Mouse (Mus musculus) limb, embryonic 14.5 days (tissue): ENCODE results near the gene Gm10337. TPM values are rescaled to one million over a fixed set of nuclear protein-coding genes. Genes with fewer than 3 reads are reported as not detected.

Source experiments
- ATAC-seq: fragments of 200-750 bp; cut with Nextera tagmentation; 2 replicates; pipeline ENCODE4 v1.8.0; 2017; ENCODE audit warnings: low read depth, moderate number of reproducible peaks, moderate TSS enrichment; ENCODE audit not compliant: low FRiP score
- DNase-seq: peaks from one replicate; pipeline ENCODE4 v3.0.0-alpha.2; 2015; ENCODE audit warnings: low spot score
- H3K27ac ChIP-seq: fragments of 300-500 bp; sonication (generic); replicated peaks from 2 replicates; pipeline ENCODE4 v1.5.1; 2014; ENCODE audit warnings: low read depth, mild to moderate bottlenecking, low read length, moderate library complexity, mixed read lengths
- H3K27me3 ChIP-seq: fragments of 300-500 bp; sonication (generic); 2 replicates; pipeline ENCODE4 v1.6.1; 2014; ENCODE audit warnings: low read length, mixed read lengths; ENCODE audit not compliant: control insufficient read depth, insufficient read depth
- H3K36me3 ChIP-seq: fragments of 300-500 bp; sonication (generic); 2 replicates; pipeline ENCODE4 v1.6.1; 2014; ENCODE audit warnings: mild to moderate bottlenecking, low read length, moderate library complexity, mixed read lengths; ENCODE audit not compliant: control insufficient read depth, insufficient read depth
- H3K4me1 ChIP-seq: fragments of 300-500 bp; sonication (generic); 2 replicates; pipeline ENCODE4 v1.6.1; 2014; ENCODE audit warnings: antibody characterized with exemption, low read length, mixed read lengths; ENCODE audit not compliant: control insufficient read depth, insufficient read depth
- H3K4me2 ChIP-seq: fragments of 300-500 bp; sonication (generic); replicated peaks from 2 replicates; pipeline ENCODE4 v1.6.1; 2014; ENCODE audit warnings: low read depth, mild to moderate bottlenecking, low read length, moderate library complexity; ENCODE audit not compliant: severe bottlenecking
- H3K4me3 ChIP-seq: fragments of 300-500 bp; sonication (generic); replicated peaks from 2 replicates; pipeline ENCODE4 v1.5.1; 2014; ENCODE audit warnings: low read length
- H3K9ac ChIP-seq: fragments of 300-500 bp; sonication (generic); 2 replicates; pipeline ENCODE4 v1.6.1; 2014; ENCODE audit warnings: mild to moderate bottlenecking, low read depth, low read length, moderate library complexity; ENCODE audit not compliant: severe bottlenecking
- H3K9me3 ChIP-seq: fragments of 300-500 bp; sonication (generic); 2 replicates; pipeline ENCODE4 v1.6.1; 2016; ENCODE audit warnings: low read length; ENCODE audit not compliant: control insufficient read depth
- POLR2A ChIP-seq: fragments of 200-500 bp; IDR thresholded peaks from 2 replicates; pipeline ENCODE4 v1.8.0; 2012; ENCODE audit warnings: inconsistent platforms, mild to moderate bottlenecking, moderate library complexity, borderline replicate concordance; ENCODE audit not compliant: insufficient read depth, insufficient read length; ENCODE audit errors: extremely low read depth
- WGBS: fragments of 180-500 bp; shearing (Covaris S2); extraction: QIAGEN DNeasy Blood & Tissue Kit; methylation state at CpG from one replicate; pipeline ENCODE4 v1.1.7; 2014; 5-methylcytosine and 5-hydroxymethylcytosine counted together
- polyA plus RNA-seq, 2 experiments: library from polyadenylated mRNA; depleted of rRNA in 1 of 2; stranded (reverse) in 1 of 2; unstranded in 1 of 2; fragments of >200 nt; fragmentation: Nextera tagmentation in 1 of 2; extraction: Ambion mirVana in 1 of 2; gene quantifications; 2 replicates each; pipeline versions ENCODE4 v1.2.1 to v1.2.3; 2012 to 2014

Gene Gm10337
- polyA plus RNA-seq, 2 experiments, result not detected

DNA sequence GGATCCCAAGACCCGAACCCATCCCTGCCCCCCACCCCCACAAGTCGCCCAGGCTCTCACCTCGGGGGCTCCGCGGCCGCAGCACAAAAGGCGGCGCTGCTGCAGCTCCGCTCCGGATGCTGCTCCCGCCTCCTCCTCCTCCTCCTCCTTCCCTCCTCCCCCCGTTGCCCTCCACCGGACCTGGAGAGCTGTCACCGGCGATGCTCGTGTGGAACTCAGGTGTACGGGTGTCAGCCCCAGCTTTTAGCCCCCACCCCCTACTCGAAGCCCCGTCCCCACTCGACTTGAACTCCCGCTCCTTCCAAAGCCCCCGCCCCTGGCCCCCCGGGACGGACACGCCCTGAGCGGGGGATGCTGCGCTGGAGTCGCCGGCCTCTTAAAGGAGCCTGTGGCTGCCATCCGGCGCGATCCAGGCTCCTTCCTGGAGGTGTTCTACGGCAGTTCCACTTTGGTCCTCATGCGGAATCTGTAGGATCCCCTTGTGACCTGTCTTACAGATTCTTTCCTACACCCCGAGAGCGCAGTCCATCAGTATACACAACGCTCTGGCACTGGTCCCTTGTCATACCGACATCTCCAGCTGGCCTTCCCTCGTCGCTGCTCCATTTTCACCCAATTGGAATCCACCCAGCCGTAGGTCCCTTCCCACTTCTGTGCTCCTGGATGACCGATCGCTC lies 13.3 kb downstream of the Gm10337 start, which contains the start of gene Map3k12:
Gene Map3k12, minus strand, starts transcription at position 337 of the 677 bp plus-strand sequence.
- Histone ChIP-seq H3K27me3 (no peaks in the 10 kb centered on the region), H3K4me1 (peaks cover 23% of the 10 kb centered on the region), H3K9ac (peak within 1 kb of the TSS; percentile 67), H3K4me3 (peak within 1 kb of the TSS; percentile 69), H3K27ac (peak within 1 kb of the TSS; percentile 75), H3K9me3 (no peaks in the 10 kb centered on the region), H3K4me2 (peak within 1 kb of the TSS; percentile 85), H3K36me3 (peaks cover 8% of the 10 kb centered on the region)
- DNase-seq, result peak; percentile 47
- ATAC-seq, result no peak
- 5% methylated on average over 42 of the region's 43 CpGs for WGBS
- 0 out of 2 replicates have a peak, but pooled peaks have one; percentile 14 for TF ChIP-seq POLR2A

DNA sequence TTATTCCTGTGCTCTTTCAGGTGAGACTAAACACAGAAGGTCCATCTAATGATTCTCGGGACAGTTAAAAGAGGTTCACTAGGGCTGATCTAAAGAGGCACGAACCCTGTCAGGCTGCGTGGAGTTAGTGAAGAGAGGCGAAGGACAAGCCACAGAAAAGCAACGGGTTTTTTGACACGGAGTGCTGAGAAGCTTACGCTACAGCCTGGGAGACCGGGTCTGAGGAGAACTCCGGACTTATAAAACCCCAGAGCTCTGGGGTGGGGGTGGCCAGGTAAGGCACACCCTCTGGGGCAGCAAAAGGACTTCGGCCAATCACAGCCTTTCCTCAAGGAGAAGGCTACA lies 14.1 kb downstream of the Gm10337 start:
- Histone ChIP-seq H3K9ac (peak overlapping the region; percentile 40; the same call in 1 of the 2 replicates), H3K4me1 (peaks cover 20% of the 10 kb centered on the region), H3K36me3 (peaks cover 15% of the 10 kb centered on the region), H3K27me3 (no peaks in the 10 kb centered on the region), H3K4me2 (peak overlapping the region; percentile 85), H3K4me3 (peak overlapping the region; percentile 69), H3K9me3 (no peaks in the 10 kb centered on the region), H3K27ac (peak overlapping the region; percentile 61; the same call in 1 of the 2 replicates)
- peak; percentile 36; the same call in 1 of the 2 replicates for TF ChIP-seq POLR2A
- DNase-seq (no peak), ATAC-seq (no peak)
- 0% methylated on average over 10 of the region's 10 CpGs for WGBS

DNA sequence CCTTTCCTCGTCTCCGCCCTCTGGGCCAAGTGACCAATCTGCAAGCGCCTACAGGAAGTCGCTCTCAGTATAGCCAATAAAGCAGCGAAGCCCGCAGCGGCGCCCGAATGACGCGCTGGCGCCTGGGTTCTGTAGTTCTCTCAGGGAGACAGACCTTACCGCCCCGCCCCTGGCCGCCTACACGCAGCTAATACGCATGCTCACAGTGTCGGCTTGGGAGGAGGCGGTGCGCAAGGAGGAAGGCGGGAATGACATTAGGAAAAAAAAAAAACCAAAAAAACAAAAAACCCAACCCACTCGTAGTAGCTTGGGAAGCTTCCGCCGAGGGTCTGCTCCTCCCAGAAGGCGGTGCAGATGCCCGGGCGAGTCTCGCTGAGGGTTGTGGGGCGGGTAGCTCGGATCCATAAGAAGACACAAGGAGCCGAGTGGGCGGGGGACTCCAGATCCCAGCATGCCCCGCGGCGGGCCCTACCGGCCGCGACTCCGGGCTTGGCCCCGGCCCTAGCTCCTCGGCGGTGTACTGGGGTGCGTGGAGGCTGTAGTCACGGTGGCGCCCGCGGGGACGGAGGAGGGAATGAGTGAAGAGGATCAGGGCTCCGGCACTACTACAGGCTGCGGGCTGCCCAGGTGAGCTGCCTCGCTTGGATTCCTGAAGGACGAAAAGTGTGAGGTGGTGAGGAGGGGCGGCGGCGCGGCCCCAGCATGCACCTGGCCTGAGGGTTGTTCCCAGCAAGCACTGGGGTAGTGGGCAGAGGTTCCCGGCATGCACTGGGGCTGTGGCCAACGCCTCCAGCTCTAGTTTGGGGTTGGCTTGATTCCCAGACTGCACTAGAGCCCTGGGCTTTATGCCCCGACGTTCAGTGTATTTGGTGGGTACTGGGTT lies 14.7 kb downstream of the Gm10337 start, which contains the start of gene Tarbp2:
Gene Tarbp2, plus strand, starts transcription at position 217 of the 883 bp plus-strand sequence.
- H3K36me3 ChIP-seq, result peaks cover 17% of the 10 kb centered on the region
- H3K9me3 ChIP-seq, result no peaks in the 10 kb centered on the region
- H3K4me3 ChIP-seq, result peak within 1 kb of the TSS; percentile 69
- H3K9ac ChIP-seq, result peak within 1 kb of the TSS; percentile 69
- TF ChIP-seq POLR2A, result peak; percentile 69; the same call in 1 of the 2 replicates
- DNase-seq, result peak; percentile 100
- peak within 1 kb of the TSS; percentile 85 for H3K4me2 ChIP-seq
- H3K27me3 ChIP-seq, result no peaks in the 10 kb centered on the region
- under 1% methylated on average over 59 of the region's 60 CpGs for WGBS
- peak; percentile 91 for ATAC-seq
- peaks cover 20% of the 10 kb centered on the region for H3K4me1 ChIP-seq
- peak within 1 kb of the TSS; percentile 99 for H3K27ac ChIP-seq

DNA sequence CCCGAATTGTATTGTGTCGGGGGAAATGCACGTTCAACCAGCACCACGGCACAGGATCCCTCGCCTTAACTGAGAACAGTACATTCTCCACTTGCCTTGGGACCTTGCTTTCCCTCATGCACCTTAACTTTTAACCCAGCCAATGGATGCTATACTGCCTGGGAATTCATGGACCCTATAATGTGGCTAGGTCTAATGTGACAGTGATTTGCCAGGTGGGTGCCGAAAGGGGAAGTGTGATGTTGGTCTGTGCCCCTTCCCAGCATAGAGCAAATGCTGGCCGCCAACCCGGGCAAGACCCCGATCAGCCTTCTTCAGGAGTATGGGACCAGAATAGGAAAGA lies 15.3 kb downstream of the Gm10337 start:
- no peak for TF ChIP-seq POLR2A
- H3K4me1 ChIP-seq, result peaks cover 20% of the 10 kb centered on the region
- peaks cover 21% of the 10 kb centered on the region for H3K36me3 ChIP-seq
- H3K4me2 ChIP-seq, result peak overlapping the region; percentile 85
- DNase-seq (no peak), ATAC-seq (no peak)
- WGBS, result 17% methylated on average over 9 of the region's 9 CpGs
- H3K4me3 ChIP-seq, result peak overlapping the region; percentile 69
- H3K27ac ChIP-seq, result peak overlapping the region; percentile 99
- H3K27me3 ChIP-seq, result no peaks in the 10 kb centered on the region
- peak overlapping the region; percentile 69 for H3K9ac ChIP-seq
- H3K9me3 ChIP-seq, result no peaks in the 10 kb centered on the region
